Mouse (Mus musculus): ENCODE data around the gene Agap1. TPM values are rescaled to one million over a fixed set of nuclear protein-coding genes. Genes with fewer than 3 reads are reported as not detected.

Agap1 gene
- polyA plus RNA-seq, 1 experiment = 12.1 TPM

- 93% methylated on average over 9 of the region's 9 CpGs for WGBS
- H3K27ac ChIP-seq (ENCODE audit: control insufficient read depth, insufficient read depth, low read depth, low read length, poor library complexity) = no peak overlapping the region
These were observed 214.0 kb downstream of the Agap1 start for GRCm38 (mm10) chr1:89668635-89669034.

DNA sequence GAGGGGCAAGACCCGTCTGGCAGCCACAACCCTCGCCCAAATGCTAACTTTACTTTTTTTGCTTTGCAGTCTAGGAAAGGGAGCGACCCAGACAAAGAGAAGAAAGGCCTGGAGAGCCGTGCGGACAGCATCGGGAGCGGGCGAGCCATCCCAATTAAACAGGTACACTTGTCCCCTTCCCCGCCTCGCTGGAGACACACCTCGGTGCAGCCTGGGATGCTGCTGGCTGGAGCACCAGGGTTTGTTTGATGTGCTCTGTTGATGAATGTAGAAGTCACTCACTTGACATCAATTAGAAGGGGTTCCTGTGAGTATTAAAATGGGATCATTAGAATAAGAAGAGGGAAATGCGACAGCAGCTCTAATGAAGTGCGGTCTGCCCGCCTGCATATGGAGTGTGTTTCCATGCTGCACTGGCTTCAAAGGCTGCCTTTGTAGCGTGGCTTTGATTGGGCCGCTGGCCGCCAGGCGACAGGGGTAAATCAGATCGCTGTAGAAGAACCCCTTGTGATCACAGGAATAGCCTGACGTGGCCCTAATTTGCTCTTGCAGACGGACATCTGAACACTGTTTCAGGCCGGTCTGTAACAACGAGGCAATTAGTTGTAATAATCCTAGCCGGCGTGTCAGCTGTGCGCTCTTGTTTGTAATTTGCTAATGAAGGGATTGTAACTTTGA, 216.6 kb downstream of the Agap1 start:
- H3K4me1 ChIP-seq (ENCODE audit: control insufficient read depth, insufficient read depth, low read length) = no peaks in the 10 kb centered on the region
- TF ChIP-seq POLR2A (IDR thresholded peaks at IDR 0.05; ENCODE audit: borderline replicate concordance, control insufficient read depth, low read depth, low read length) = no peak
- TF ChIP-seq CTCF (IDR thresholded peaks at IDR 0.05; ENCODE audit: control insufficient read depth, insufficient read depth, low read length) = no peak
- WGBS = 92% methylated on average over 26 of the region's 26 CpGs
- H3K27ac ChIP-seq (ENCODE audit: control insufficient read depth, insufficient read depth, low read depth, low read length, poor library complexity) = no peak overlapping the region
- H3K4me3 ChIP-seq (replicated peaks; ENCODE audit: control insufficient read depth, low read depth, low read length) = no peak overlapping the region

More at GRCm38 (mm10) chr1:89668635-89669034, 214.0 kb downstream of the Agap1 start:
- no peak for TF ChIP-seq CTCF (IDR thresholded peaks at IDR 0.05; ENCODE audit: control insufficient read depth, insufficient read depth, low read length)
- no peak for TF ChIP-seq POLR2A (IDR thresholded peaks at IDR 0.05; ENCODE audit: borderline replicate concordance, control insufficient read depth, low read depth, low read length)
- H3K4me1 ChIP-seq (ENCODE audit: control insufficient read depth, insufficient read depth, low read length) = no peaks in the 10 kb centered on the region
- H3K4me3 ChIP-seq (replicated peaks; ENCODE audit: control insufficient read depth, low read depth, low read length) = no peak overlapping the region

- Histone ChIP-seq H3K4me1 (ENCODE audit: control insufficient read depth, insufficient read depth, low read length) (no peaks in the 10 kb centered on the region), H3K4me3 (replicated peaks; ENCODE audit: control insufficient read depth, low read depth, low read length) (no peak overlapping the region), H3K27ac (ENCODE audit: control insufficient read depth, insufficient read depth, low read depth, low read length, poor library complexity) (no peak overlapping the region)
- WGBS = 86% methylated on average over 6 of the region's 6 CpGs
- no peak for TF ChIP-seq POLR2A (IDR thresholded peaks at IDR 0.05; ENCODE audit: borderline replicate concordance, control insufficient read depth, low read depth, low read length)
- TF ChIP-seq CTCF (IDR thresholded peaks at IDR 0.05; ENCODE audit: control insufficient read depth, insufficient read depth, low read length) = no peak
These were observed 218.5 kb downstream of the Agap1 start for GRCm38 (mm10) chr1:89673071-89673470.

- H3K4me1 ChIP-seq (ENCODE audit: control insufficient read depth, insufficient read depth, low read length) = no peaks in the 10 kb centered on the region
- WGBS = 92% methylated on average over 3 of the region's 3 CpGs
- no peak overlapping the region for H3K4me3 ChIP-seq (replicated peaks; ENCODE audit: control insufficient read depth, low read depth, low read length)
- H3K27ac ChIP-seq (ENCODE audit: control insufficient read depth, insufficient read depth, low read depth, low read length, poor library complexity) = no peak overlapping the region
- TF ChIP-seq CTCF (IDR thresholded peaks at IDR 0.05; ENCODE audit: control insufficient read depth, insufficient read depth, low read length) (no peak), POLR2A (IDR thresholded peaks at IDR 0.05; ENCODE audit: borderline replicate concordance, control insufficient read depth, low read depth, low read length) (no peak)
These were observed 219.1 kb downstream of the Agap1 start for GRCm38 (mm10) chr1:89673686-89674085.

DNA sequence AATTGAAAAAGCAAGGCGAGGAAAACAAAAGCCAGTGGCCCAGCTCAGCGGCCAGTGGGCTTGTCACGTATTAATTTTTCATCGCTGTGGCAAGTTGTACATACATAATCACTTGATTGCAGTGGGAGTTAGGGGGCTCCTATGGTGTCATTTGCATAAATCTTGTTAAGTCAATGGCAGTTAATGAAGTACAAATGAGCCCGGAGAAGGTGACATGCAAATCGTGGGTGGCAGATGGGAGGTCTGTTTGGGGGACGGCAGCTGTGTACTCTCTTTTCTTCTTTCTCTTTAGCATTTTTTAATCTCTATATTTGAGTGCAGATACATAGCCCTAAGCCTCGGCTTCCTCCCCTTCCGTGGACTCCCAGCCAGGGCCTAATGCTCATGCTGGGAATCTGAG, 220.1 kb downstream of the Agap1 start:
- TF ChIP-seq POLR2A (IDR thresholded peaks at IDR 0.05; ENCODE audit: borderline replicate concordance, control insufficient read depth, low read depth, low read length) = no peak
- no peak for TF ChIP-seq CTCF (IDR thresholded peaks at IDR 0.05; ENCODE audit: control insufficient read depth, insufficient read depth, low read length)
- Histone ChIP-seq H3K27ac (ENCODE audit: control insufficient read depth, insufficient read depth, low read depth, low read length, poor library complexity) (no peak overlapping the region), H3K4me3 (replicated peaks; ENCODE audit: control insufficient read depth, low read depth, low read length) (no peak overlapping the region), H3K4me1 (ENCODE audit: control insufficient read depth, insufficient read depth, low read length) (no peaks in the 10 kb centered on the region)
- WGBS = 86% methylated on average over 9 of the region's 9 CpGs

DNA sequence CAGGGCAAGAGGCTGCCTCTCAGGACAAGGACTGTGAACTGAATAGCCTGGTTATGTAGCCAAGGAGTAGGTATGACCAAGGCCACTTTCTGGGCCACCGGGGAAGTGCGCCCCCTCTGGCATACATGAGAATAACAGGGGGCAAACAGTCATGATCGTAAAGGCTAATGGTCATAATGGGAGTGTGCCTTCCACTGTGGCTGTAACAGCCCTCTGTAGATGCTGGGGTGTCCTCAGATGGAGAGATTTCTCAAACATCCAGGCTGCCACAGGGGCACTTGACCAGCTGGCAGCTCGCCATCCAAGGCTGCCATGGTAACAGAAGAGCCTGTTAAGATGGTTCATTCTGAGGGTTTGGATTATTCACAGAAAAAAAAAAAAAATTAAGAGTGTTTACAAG, 221.8 kb downstream of the Agap1 start:
- no peak overlapping the region for H3K27ac ChIP-seq (ENCODE audit: control insufficient read depth, insufficient read depth, low read depth, low read length, poor library complexity)
- TF ChIP-seq CTCF (IDR thresholded peaks at IDR 0.05; ENCODE audit: control insufficient read depth, insufficient read depth, low read length) (peak; percentile 49; the same call in 1 of the 2 replicates), POLR2A (IDR thresholded peaks at IDR 0.05; ENCODE audit: borderline replicate concordance, control insufficient read depth, low read depth, low read length) (no peak)
- WGBS = 78% methylated on average over 4 of the region's 4 CpGs
- no peak overlapping the region for H3K4me3 ChIP-seq (replicated peaks; ENCODE audit: control insufficient read depth, low read depth, low read length)
- H3K4me1 ChIP-seq (ENCODE audit: control insufficient read depth, insufficient read depth, low read length) = no peaks in the 10 kb centered on the region

DNA sequence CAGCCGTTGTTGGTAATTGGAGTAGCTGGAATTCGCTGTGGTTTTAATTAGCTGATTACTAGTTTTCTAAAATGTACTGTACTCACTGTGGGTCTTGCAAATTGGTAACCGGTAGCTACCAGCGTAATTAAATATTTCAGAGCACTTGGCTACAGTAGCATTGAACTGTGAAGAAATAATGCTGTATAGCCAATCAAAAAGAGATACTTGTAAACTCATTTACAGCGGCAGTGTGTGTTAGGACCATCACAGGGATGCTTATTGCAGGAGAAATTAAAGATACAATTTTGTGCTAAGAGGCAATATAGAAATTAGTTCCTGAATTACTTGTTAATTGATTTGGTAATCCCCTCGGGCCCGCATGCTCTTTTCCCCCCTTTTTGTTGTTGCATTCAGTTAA, 226.1 kb downstream of the Agap1 start:
- Histone ChIP-seq H3K4me3 (replicated peaks; ENCODE audit: control insufficient read depth, low read depth, low read length) (no peak overlapping the region), H3K4me1 (ENCODE audit: control insufficient read depth, insufficient read depth, low read length) (no peaks in the 10 kb centered on the region), H3K27ac (ENCODE audit: control insufficient read depth, insufficient read depth, low read depth, low read length, poor library complexity) (no peak overlapping the region)
- 86% methylated on average over 7 of the region's 7 CpGs for WGBS
- no peak for TF ChIP-seq POLR2A (IDR thresholded peaks at IDR 0.05; ENCODE audit: borderline replicate concordance, control insufficient read depth, low read depth, low read length)
- no peak for TF ChIP-seq CTCF (IDR thresholded peaks at IDR 0.05; ENCODE audit: control insufficient read depth, insufficient read depth, low read length)

DNA sequence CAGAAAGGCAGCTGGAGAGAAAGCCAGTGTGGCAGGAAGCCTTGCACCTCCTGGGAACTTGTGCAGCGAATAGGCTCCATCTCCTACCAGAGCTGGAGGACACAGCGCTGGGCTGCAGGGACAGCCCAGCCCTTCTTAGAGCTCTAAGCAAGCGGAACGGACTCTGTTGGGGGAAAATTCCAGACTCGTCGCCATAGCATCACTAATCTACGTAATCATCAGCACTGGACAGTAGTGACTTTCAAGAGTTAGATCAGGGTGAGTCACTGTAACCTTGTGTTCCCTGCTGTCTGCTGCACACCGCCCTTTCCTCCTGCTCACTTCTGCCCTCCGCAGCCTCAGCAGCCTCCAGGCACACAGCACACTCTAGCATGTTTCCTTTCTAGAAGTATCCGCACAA, 234.3 kb downstream of the Agap1 start:
- WGBS = 94% methylated on average over 10 of the region's 10 CpGs
- TF ChIP-seq CTCF (IDR thresholded peaks at IDR 0.05; ENCODE audit: control insufficient read depth, insufficient read depth, low read length) = no peak
- TF ChIP-seq POLR2A (IDR thresholded peaks at IDR 0.05; ENCODE audit: borderline replicate concordance, control insufficient read depth, low read depth, low read length) = no peak
- no peak overlapping the region for H3K4me3 ChIP-seq (replicated peaks; ENCODE audit: control insufficient read depth, low read depth, low read length)
- no peak overlapping the region for H3K27ac ChIP-seq (ENCODE audit: control insufficient read depth, insufficient read depth, low read depth, low read length, poor library complexity)
- no peaks in the 10 kb centered on the region for H3K4me1 ChIP-seq (ENCODE audit: control insufficient read depth, insufficient read depth, low read length)

Measured in bone marrow, adult 2 months (tissue).